Mouse (Mus musculus): ENCODE data around the gene Pih1d1.

- TF ChIP-seq EP300 (IDR thresholded peaks at IDR 0.05; ENCODE audit: low read length) (no peak), E2F4 (IDR thresholded peaks at IDR 0.05; ENCODE audit: insufficient replicate concordance, low read depth, low read length) (no peak), CTCF (conservative IDR thresholded peaks at IDR 0.05 in 1 of 2, IDR thresholded peaks at IDR 0.05 in 1 of 2; ENCODE audit: low read depth in 2 of 2, low read length in 2 of 2) (no peak)
These were observed 27.4 kb downstream of the Pih1d1 start for GRCm38 (mm10) chr7:45181540-45181939.
